Comparison of ENCODE assay signal across 8 mouse cellular contexts in genomic region chr2:27425751-27426405, GRCm38 (mm10). TPM values are rescaled to one million over a fixed set of nuclear protein-coding genes. Genes with fewer than 3 reads are reported as not detected.
A peak's percentile ranks its signal among the peaks of the same experiment; 100 is the strongest.
DNase-seq lines count a peak whose midpoint lies in the region; ATAC-seq and TF ChIP-seq lines count a peak whose summit lies in the region.

No protein-coding gene starts in this region.

- peak overlapping the region; percentile 85 for H3K4me3 ChIP-seq in testis, adult 2 months (ENCODE audit: control insufficient read depth, low read depth, low read length)
- peak overlapping the region; percentile 79 for H3K4me3 ChIP-seq in embryonic facial prominence, embryonic 12.5 days
- H3K4me3 ChIP-seq in hindbrain, embryonic 12.5 days = peak overlapping the region; percentile 75
- H3K4me3 ChIP-seq in liver, embryonic 12.5 days = peak overlapping the region; percentile 76
- H3K4me3 ChIP-seq in neural tube, embryonic 14.5 days (ENCODE audit: low read depth, low read length) = peak overlapping the region; percentile 91

- 0 out of 2 replicates have a peak overlapping the region, but pooled peaks have one; percentile 19 for H3K27ac ChIP-seq in testis, adult 2 months (ENCODE audit: control insufficient read depth, insufficient read depth, low read depth, low read length)
- peak overlapping the region; percentile 81; the same call in 1 of the 2 replicates for H3K27ac ChIP-seq in embryonic facial prominence, embryonic 12.5 days
- peak overlapping the region; percentile 89 for H3K27ac ChIP-seq in hindbrain, embryonic 12.5 days
- no peak overlapping the region for H3K27ac ChIP-seq in liver, embryonic 12.5 days
- H3K27ac ChIP-seq in neural tube, embryonic 14.5 days (ENCODE audit: low read depth, low read length) = peak overlapping the region; percentile 85

- peak overlapping the region; percentile 85 for H3K9ac ChIP-seq in embryonic facial prominence, embryonic 12.5 days
- peak overlapping the region; percentile 82 for H3K9ac ChIP-seq in hindbrain, embryonic 12.5 days
- H3K9ac ChIP-seq in liver, embryonic 12.5 days = peak overlapping the region; percentile 81
- H3K9ac ChIP-seq in neural tube, embryonic 14.5 days (replicated peaks; ENCODE audit: low read depth, low read length) = peak overlapping the region; percentile 91

- ATAC-seq in embryonic facial prominence, embryonic 12.5 days (ENCODE audit: insufficient number of reproducible peaks, insufficient read depth, low FRiP score, low TSS enrichment) = no peak
- ATAC-seq in hindbrain, embryonic 12.5 days (ENCODE audit: low FRiP score) = peak; percentile 11
- ATAC-seq in liver, embryonic 12.5 days = no peak; the same call in 1 of the 2 replicates
- peak; percentile 7; the same call in 1 of the 2 replicates for ATAC-seq in neural tube, embryonic 14.5 days (ENCODE audit: low read depth)

- DNase-seq in testis, postnatal 14 days (ENCODE audit: low spot score) = no peak
- no peak for DNase-seq in left cerebral cortex, adult 11 months (ENCODE audit: low spot score)
- no peak for DNase-seq in layer of hippocampus, adult 11-12 months (ENCODE audit: low spot score)

- H3K4me1 ChIP-seq in testis, adult 2 months (ENCODE audit: control insufficient read depth, insufficient read depth, low read length) = peaks cover 27% of the 10 kb centered on the region
- H3K4me1 ChIP-seq in embryonic facial prominence, embryonic 12.5 days = peaks cover 35% of the 10 kb centered on the region
- peaks cover 54% of the 10 kb centered on the region for H3K4me1 ChIP-seq in hindbrain, embryonic 12.5 days
- H3K4me1 ChIP-seq in liver, embryonic 12.5 days = peaks cover 61% of the 10 kb centered on the region
- peaks cover 46% of the 10 kb centered on the region for H3K4me1 ChIP-seq in neural tube, embryonic 14.5 days (ENCODE audit: control insufficient read depth, insufficient read depth, low read length)

- WGBS in embryonic facial prominence, embryonic 12.5 days = under 1% methylated on average over 52 of the region's 60 CpGs
- WGBS in hindbrain, embryonic 12.5 days = under 1% methylated on average over 60 of the region's 60 CpGs
- under 1% methylated on average over 59 of the region's 60 CpGs for WGBS in liver, embryonic 12.5 days (ENCODE audit: insufficient replicate concordance)
- WGBS in neural tube, embryonic 14.5 days = under 1% methylated on average over 56 of the region's 60 CpGs

- peak overlapping the region; percentile 93 for H3K4me2 ChIP-seq in embryonic facial prominence, embryonic 12.5 days (replicated peaks)
- H3K4me2 ChIP-seq in hindbrain, embryonic 12.5 days (replicated peaks) = peak overlapping the region; percentile 96
- H3K4me2 ChIP-seq in liver, embryonic 12.5 days = peak overlapping the region; percentile 99
- peak overlapping the region; percentile 90 for H3K4me2 ChIP-seq in neural tube, embryonic 14.5 days (ENCODE audit: low read depth, low read length)

- no peak for TF ChIP-seq CTCF in testis, adult 2 months (IDR thresholded peaks at IDR 0.05; ENCODE audit: control insufficient read depth, insufficient read depth, insufficient replicate concordance, low read depth, low read length)

- H3K27me3 ChIP-seq in testis, adult 2 months (ENCODE audit: control insufficient read depth, insufficient read depth, low read length) = no peaks in the 10 kb centered on the region
- H3K27me3 ChIP-seq in embryonic facial prominence, embryonic 12.5 days = no peaks in the 10 kb centered on the region
- no peaks in the 10 kb centered on the region; the same call in 1 of the 2 replicates for H3K27me3 ChIP-seq in hindbrain, embryonic 12.5 days
- peaks cover 28% of the 10 kb centered on the region for H3K27me3 ChIP-seq in liver, embryonic 12.5 days (replicated peaks)
- H3K27me3 ChIP-seq in neural tube, embryonic 14.5 days (ENCODE audit: control insufficient read depth, insufficient read depth, low read length) = no peaks in the 10 kb centered on the region

- H3K36me3 ChIP-seq in testis, adult 2 months (ENCODE audit: control insufficient read depth, insufficient read depth, low read length) = no peaks in the 10 kb centered on the region
- no peaks in the 10 kb centered on the region for H3K36me3 ChIP-seq in embryonic facial prominence, embryonic 12.5 days
- no peaks in the 10 kb centered on the region for H3K36me3 ChIP-seq in hindbrain, embryonic 12.5 days
- H3K36me3 ChIP-seq in liver, embryonic 12.5 days = no peaks in the 10 kb centered on the region
- no peaks in the 10 kb centered on the region for H3K36me3 ChIP-seq in neural tube, embryonic 14.5 days (ENCODE audit: control insufficient read depth, insufficient read depth, low read length)

- no peaks in the 10 kb centered on the region for H3K9me3 ChIP-seq in embryonic facial prominence, embryonic 12.5 days
- no peaks in the 10 kb centered on the region for H3K9me3 ChIP-seq in hindbrain, embryonic 12.5 days (replicated peaks)
- no peaks in the 10 kb centered on the region for H3K9me3 ChIP-seq in liver, embryonic 12.5 days (replicated peaks)
- H3K9me3 ChIP-seq in neural tube, embryonic 14.5 days (ENCODE audit: control insufficient read depth, low read length) = no peaks in the 10 kb centered on the region

- TF ChIP-seq POLR2A in testis, adult 2 months (IDR thresholded peaks at IDR 0.05; ENCODE audit: control insufficient read depth, low read depth, low read length) = no peak

RNA-seq across cellular contexts. Expression of gene Vav2, which starts 1.0 kb away (rescaled TPM):
- 35.7 and 56.1 TPM in 2 replicates for polyA plus RNA-seq in testis, adult 2 months (2012; rRNA removed)
- polyA plus RNA-seq in embryonic facial prominence, embryonic 12.5 days (2016; fragmentation: Nextera tagmentation; extraction: Ambion mirVana) = 9.0 and 9.8 TPM in 2 replicates
- polyA plus RNA-seq in hindbrain, embryonic 12.5 days (2016; fragmentation: Nextera tagmentation; extraction: Ambion mirVana) = 23.0 and 23.6 TPM in 2 replicates
- polyA plus RNA-seq in liver, embryonic 12.5 days (2016; fragmentation: Nextera tagmentation; extraction: Ambion mirVana) = 5.0 and 5.8 TPM in 2 replicates
- 14.5 and 18.7 TPM in 2 replicates for polyA plus RNA-seq in neural tube, embryonic 14.5 days (2014; fragmentation: Nextera tagmentation; extraction: Ambion mirVana)

RNA-seq across cellular contexts. Expression of gene Brd3os, which starts 16.2 kb away (rescaled TPM):
- polyA plus RNA-seq in testis, adult 2 months (2012; rRNA removed) = 9.7 and 13.3 TPM in 2 replicates
- 14.6 and 15.8 TPM in 2 replicates for polyA plus RNA-seq in embryonic facial prominence, embryonic 12.5 days (2016; fragmentation: Nextera tagmentation; extraction: Ambion mirVana)
- 18.9 and 19.3 TPM in 2 replicates for polyA plus RNA-seq in hindbrain, embryonic 12.5 days (2016; fragmentation: Nextera tagmentation; extraction: Ambion mirVana)
- polyA plus RNA-seq in liver, embryonic 12.5 days (2016; fragmentation: Nextera tagmentation; extraction: Ambion mirVana) = 1.3 and 1.4 TPM in 2 replicates
- 39.6 and 51.2 TPM in 2 replicates for polyA plus RNA-seq in neural tube, embryonic 14.5 days (2014; fragmentation: Nextera tagmentation; extraction: Ambion mirVana)

Comparison
In these comparisons a context has a peak if more than half of its experiments do, and no peak if none do; other contexts are left out.
1. ATAC-seq: peak in hindbrain, embryonic 12.5 days (single experiment) and neural tube, embryonic 14.5 days (single experiment); none in embryonic facial prominence, embryonic 12.5 days (single experiment) and liver, embryonic 12.5 days (single experiment).
2. Peak in every context shown above with its lines, with median percentiles within 50 percentile points of each other: H3K4me3 ChIP-seq, H3K4me2 ChIP-seq and H3K9ac ChIP-seq.